Mouse (Mus musculus): ENCODE measurements around the gene Tbc1d9. TPM values are rescaled to one million over a fixed set of nuclear protein-coding genes. Genes with fewer than 3 reads are reported as not detected.

Tbc1d9 gene
- polyA plus RNA-seq, 1 experiment from 2014 or later: 34.3 TPM

DNA sequence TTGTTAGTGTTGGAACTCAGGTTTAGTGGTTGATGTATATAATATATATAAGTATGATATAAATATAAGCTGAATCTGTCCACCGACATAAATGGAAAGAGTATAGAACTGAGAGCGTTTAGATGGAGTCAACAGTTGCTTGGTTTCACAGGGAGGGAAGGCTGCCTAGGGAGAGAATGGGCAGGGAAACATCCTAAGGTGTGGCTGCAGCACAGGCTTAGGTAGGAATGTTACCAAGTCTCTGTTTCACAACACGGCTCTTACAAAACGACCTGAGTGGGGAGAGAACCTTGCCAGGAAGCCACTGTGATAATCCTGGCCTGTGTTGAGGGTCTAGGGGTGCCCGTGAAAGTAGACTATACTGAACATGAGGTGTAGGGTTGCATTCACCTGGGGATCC lies 62.2 kb downstream of the Tbc1d9 start:
- Histone ChIP-seq H3K4me3 (ENCODE audit: inconsistent target) (no peak overlapping the region), H3K79me2 (ENCODE audit: inconsistent target) (peaks cover 47% of the 10 kb centered on the region; the same call in 1 of the 2 replicates), H3K36me3 (ENCODE audit: inconsistent target) (no peaks in the 10 kb centered on the region), H3K27ac (no peak overlapping the region)
- WGBS (ENCODE audit: missing documents): 99% methylated on average over 5 of the region's 5 CpGs

DNA sequence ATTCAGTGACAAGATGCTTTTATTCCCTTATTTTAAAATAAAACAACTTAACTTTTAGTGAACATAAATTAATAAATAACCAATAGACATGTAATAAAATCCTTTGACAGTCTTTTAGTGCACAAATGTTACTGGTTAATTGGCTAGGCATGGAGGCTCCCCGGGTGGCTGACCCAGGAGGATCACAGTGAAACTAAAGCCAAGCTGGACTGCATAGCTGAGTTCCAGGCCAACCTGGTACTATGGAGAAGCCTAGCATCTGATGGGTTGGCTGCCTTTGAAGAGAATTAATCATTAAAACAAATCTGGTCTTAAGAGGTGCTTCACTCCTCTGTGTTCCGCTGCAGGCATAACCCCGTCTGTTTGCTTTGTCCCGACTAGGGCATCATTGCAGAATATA lies 67.9 kb downstream of the Tbc1d9 start:
- WGBS (ENCODE audit: missing documents): 93% methylated on average over 4 of the region's 4 CpGs
- no peak overlapping the region for H3K27ac ChIP-seq
- H3K36me3 ChIP-seq (ENCODE audit: inconsistent target): peaks cover 48% of the 10 kb centered on the region
- H3K79me2 ChIP-seq (ENCODE audit: inconsistent target): peaks cover 2% of the 10 kb centered on the region; the same call in 1 of the 2 replicates
- H3K4me3 ChIP-seq (ENCODE audit: inconsistent target): no peak overlapping the region

DNA sequence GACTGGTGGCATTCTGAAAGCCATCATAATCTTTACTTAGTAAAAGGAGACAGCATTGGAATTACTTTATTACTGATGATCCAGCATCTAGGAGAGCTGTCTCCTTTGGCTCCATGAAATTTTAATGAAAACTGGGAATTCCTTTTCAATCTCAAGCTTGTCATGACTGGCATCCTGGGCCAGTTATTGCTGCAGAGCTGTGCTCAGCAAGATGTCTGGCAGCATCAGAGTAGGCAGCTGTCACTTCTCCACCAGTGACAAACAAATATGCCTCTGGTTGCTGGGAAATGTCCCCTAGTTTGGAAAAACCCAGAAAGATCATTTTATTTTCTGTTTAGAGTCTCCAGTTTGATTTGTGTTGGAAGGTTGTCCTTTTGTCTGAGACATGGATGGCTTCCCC lies 74.2 kb downstream of the Tbc1d9 start:
- Histone ChIP-seq H3K27ac (no peak overlapping the region), H3K36me3 (ENCODE audit: inconsistent target) (peaks cover 71% of the 10 kb centered on the region), H3K4me3 (ENCODE audit: inconsistent target) (no peak overlapping the region), H3K79me2 (ENCODE audit: inconsistent target) (no peaks in the 10 kb centered on the region)

DNA sequence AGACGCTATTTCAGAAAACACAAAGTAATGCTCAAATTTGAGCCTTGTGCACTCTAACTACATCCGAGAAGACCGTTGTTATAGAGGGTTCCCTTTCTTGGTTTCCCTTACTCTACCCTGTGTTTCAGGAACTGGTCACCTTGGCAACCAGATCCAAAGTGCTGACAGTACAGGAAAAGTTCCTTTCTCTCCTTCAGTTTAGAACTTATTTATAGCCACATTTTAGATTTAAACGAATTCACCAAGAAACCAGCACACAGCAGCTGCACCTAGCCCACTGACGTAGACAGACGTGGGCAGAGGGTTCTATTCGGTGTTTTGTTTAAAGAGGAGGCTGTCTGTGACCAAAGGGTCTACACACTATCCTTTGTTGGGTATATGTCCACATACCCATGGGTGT lies 79.0 kb downstream of the Tbc1d9 start:
- peak overlapping the region; percentile 52 for H3K27ac ChIP-seq
- 7% methylated on average over 7 of the region's 7 CpGs for WGBS (ENCODE audit: missing documents)
- peaks cover 54% of the 10 kb centered on the region for H3K36me3 ChIP-seq (ENCODE audit: inconsistent target)
- H3K4me3 ChIP-seq (ENCODE audit: inconsistent target): no peak overlapping the region
- H3K79me2 ChIP-seq (ENCODE audit: inconsistent target): peaks cover 21% of the 10 kb centered on the region; the same call in 1 of the 2 replicates

DNA sequence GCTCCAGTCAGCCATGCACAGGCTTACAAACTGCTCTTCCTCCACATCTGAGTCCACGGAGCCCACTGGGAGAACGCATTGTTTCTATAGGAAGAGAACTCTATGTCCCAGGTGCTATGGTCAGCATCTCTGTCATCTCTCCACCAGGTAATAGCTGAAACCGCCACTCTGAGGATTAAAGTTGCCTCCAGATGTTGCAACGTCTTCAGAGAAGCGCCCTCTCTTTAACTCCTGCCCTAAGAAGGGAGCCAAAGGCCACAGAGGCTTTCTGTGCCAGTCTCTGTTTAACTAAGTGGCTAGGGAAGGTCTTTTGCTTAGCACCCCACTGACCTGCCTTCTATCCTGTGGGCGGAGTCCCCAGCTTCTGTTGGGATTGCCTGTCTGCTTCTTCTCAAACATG lies 85.7 kb downstream of the Tbc1d9 start:
- H3K36me3 ChIP-seq (ENCODE audit: inconsistent target): peaks cover 77% of the 10 kb centered on the region
- 84% methylated on average over 6 of the region's 6 CpGs for WGBS (ENCODE audit: missing documents)
- H3K79me2 ChIP-seq (ENCODE audit: inconsistent target): peaks cover 9% of the 10 kb centered on the region; the same call in 1 of the 2 replicates
- H3K27ac ChIP-seq: no peak overlapping the region
- no peak overlapping the region for H3K4me3 ChIP-seq (ENCODE audit: inconsistent target)

DNA sequence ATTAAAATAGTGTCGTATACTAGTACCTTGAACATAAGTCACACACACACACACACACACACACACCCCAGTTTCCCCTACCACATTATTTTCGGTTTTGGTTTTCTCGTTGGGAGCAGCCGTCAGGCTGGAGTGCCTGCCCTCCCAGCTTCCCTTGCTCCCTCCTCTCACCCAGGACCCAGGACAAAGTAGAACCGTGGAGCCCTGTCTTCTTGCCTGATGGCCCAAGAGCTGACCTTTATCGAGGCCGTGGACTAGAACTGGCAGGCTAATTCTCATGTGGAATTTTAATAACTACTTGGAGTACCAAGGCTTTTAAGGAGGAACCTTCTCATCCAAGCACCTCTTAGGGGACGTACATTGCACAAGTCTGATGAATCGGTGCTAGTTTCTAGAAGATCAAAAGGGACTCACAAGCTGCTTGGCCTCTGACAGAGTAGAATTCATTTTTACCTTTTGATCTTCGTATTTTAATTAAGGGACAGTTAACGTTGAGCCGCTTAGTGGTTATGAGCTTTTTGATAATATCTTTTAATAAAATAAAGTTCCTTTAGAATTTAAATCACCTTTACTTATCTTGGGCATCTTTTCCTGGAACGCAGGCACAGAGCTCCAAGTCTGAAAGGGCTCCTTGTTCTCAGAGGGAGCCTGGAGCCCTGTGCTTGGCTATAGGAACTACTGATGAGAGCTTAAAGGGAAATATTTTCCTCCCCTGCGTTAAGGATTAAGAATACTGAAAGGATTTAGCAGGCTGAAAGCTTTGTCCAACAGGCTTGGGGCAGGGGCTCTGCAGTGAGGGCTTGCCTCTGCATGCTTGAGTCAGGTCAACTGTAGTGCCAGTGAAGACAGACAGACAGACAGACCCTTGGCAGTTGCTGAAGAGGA lies 86.5 kb downstream of the Tbc1d9 start:
- peaks cover 1% of the 10 kb centered on the region; the same call in 1 of the 2 replicates for H3K79me2 ChIP-seq (ENCODE audit: inconsistent target)
- 67% methylated on average over 14 of the region's 14 CpGs for WGBS (ENCODE audit: missing documents)

DNA sequence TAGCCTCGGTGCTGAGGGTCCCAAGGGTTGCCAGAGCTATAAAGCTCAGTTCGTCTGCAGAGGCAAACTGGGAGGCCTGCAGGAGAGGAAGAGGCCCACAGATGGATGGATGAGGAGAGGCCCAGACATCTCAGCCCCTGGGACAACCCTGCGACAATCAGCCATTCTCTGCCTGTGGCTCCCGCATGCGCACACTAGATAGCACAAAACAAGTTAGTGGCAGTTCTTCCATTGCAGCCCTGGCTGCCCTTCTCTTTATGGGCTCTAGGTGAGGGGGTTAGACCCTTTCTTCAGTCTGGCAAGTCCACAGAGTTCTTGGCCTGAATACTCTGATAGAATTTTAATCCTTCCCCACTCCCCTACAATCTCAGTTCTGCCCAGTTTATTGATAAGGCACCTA lies 87.6 kb downstream of the Tbc1d9 start:
- H3K79me2 ChIP-seq (ENCODE audit: inconsistent target): no peaks in the 10 kb centered on the region; the same call in 1 of the 2 replicates
- H3K36me3 ChIP-seq (ENCODE audit: inconsistent target): peaks cover 87% of the 10 kb centered on the region
- WGBS (ENCODE audit: missing documents): 77% methylated on average over 4 of the region's 5 CpGs
- no peak overlapping the region for H3K27ac ChIP-seq
- no peak overlapping the region for H3K4me3 ChIP-seq (ENCODE audit: inconsistent target)

More for the DNA sequence above, 86.5 kb downstream of the Tbc1d9 start:
- no peak overlapping the region for H3K27ac ChIP-seq
- no peak overlapping the region for H3K4me3 ChIP-seq (ENCODE audit: inconsistent target)
- H3K36me3 ChIP-seq (ENCODE audit: inconsistent target): peaks cover 81% of the 10 kb centered on the region

DNA sequence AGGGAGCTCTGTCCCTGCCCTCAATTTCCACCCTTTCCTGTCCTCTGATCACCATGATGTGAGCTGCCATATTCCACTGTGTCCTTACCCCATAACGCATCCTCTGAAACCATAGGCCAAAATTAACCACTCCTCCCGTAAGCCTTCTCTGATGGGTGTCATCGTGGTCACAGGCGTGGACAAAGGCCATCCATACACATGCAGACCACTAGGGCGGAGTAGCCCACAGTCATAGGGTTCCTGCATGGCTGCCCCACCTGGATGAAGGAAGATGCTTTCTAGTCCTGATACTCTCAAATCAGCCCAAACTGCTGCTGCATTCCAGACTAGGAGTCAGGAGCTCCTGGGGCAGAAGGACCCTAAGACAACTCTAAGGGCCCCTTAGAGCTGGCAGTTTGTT lies 92.5 kb downstream of the Tbc1d9 start:
- WGBS (ENCODE audit: missing documents): 93% methylated on average over 5 of the region's 5 CpGs
- Histone ChIP-seq H3K36me3 (ENCODE audit: inconsistent target) (peaks cover 80% of the 10 kb centered on the region), H3K27ac (no peak overlapping the region), H3K4me3 (ENCODE audit: inconsistent target) (no peak overlapping the region), H3K79me2 (ENCODE audit: inconsistent target) (no peaks in the 10 kb centered on the region)

DNA sequence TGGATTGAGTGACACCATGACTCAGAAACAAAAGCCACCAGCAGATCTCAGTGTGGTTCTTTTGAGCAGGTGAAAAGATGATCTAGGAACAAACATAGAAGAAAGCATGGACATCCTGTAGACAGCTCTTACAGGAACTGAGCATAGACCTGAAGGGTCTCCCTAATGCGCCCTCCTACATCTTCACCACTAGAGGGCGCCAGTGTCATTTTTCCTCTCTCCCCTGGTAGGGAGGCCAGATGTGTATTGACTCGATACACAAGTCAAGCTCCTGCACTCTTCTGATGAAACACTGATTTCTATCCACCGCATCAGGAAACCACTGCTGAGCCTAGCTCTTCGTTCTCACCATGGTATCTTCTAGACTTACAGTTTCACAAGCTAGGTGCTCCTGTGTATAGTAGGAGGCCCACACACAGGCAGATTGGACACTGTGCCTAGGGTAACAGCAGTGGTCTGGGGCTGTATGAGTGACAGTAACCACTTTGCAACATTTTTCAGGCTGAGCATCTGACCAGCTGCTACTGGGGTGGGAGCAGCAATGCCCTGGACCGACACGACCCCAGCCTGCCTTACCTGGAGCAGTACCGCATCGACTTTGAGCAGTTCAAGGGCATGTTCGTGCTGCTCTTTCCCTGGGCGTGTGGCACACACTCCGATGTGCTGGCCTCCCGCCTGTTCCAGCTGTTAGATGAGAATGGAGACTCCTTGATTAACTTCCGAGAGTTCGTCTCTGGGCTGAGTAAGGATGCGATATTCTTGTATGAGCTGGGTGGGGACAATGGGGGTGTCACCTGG lies 95.5 kb downstream of the Tbc1d9 start:
- H3K4me3 ChIP-seq (ENCODE audit: inconsistent target): no peak overlapping the region
- H3K79me2 ChIP-seq (ENCODE audit: inconsistent target): no peaks in the 10 kb centered on the region
- H3K36me3 ChIP-seq (ENCODE audit: inconsistent target): peaks cover 77% of the 10 kb centered on the region
- no peak overlapping the region for H3K27ac ChIP-seq
- WGBS (ENCODE audit: missing documents): 72% methylated on average over 16 of the region's 16 CpGs

DNA sequence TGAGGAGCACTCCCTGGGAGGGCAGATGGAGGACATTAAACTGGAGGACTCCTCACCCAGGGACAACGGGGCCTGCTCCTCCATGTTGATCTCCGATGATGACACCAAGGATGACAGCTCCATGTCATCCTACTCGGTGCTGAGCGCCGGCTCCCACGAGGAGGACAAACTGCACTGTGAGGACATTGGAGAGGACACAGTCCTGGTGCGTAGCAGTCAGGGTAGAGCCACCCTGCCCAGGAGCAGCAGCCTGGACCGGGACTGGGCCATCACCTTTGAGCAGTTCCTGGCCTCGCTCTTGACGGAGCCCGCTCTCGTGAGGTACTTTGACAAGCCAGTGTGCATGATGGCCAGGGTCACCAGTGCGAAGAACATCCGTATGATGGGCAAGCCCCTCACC lies 106.0 kb downstream of the Tbc1d9 start:
- no peak overlapping the region for H3K27ac ChIP-seq
- H3K4me3 ChIP-seq (ENCODE audit: inconsistent target): no peak overlapping the region
- H3K79me2 ChIP-seq (ENCODE audit: inconsistent target): no peaks in the 10 kb centered on the region
- peaks cover 64% of the 10 kb centered on the region for H3K36me3 ChIP-seq (ENCODE audit: inconsistent target)
- WGBS (ENCODE audit: missing documents): 97% methylated on average over 14 of the region's 14 CpGs

DNA sequence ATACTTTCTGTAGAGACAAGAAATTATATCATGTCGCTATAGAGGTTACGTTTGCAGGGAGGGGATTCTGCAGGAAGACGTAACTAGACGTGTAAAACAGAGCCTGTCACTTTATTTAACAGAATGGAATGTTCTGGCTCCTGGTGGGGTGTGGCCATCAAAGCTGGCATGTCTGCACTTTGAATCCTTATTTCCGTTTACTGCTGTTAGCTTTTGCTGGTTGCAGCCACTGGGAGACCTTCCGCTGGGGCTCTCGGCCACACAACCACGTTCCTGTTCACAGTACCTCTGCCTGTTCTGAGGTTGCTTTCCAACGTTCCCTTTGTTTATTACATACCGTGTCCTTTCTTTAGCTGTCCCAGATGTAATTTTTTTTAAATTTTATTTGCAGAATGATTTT lies 107.3 kb downstream of the Tbc1d9 start:
- 92% methylated on average over 9 of the region's 10 CpGs for WGBS (ENCODE audit: missing documents)
- no peaks in the 10 kb centered on the region for H3K79me2 ChIP-seq (ENCODE audit: inconsistent target)
- H3K4me3 ChIP-seq (ENCODE audit: inconsistent target): no peak overlapping the region
- peaks cover 51% of the 10 kb centered on the region for H3K36me3 ChIP-seq (ENCODE audit: inconsistent target)
- H3K27ac ChIP-seq: no peak overlapping the region

DNA sequence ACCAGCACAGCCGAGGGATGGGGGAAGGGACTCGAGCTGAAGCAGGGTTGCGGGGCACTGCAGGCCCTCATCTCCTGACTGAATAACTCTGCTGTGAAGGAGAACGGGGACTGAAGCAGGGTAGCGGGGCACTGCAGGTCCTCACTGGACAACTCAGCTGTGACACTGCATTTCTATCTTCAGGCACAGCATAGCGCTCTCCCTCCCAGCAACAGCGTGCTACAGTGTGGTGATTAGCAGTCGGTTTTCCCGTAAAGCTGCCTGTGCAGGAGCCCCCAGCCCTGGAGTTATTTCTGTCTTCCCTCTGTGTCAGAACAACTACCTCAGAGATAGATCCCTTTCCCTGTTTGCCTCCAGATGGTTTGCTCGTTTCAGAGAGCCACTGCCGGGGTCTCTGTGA lies 109.3 kb downstream of the Tbc1d9 start:
- Histone ChIP-seq H3K27ac (no peak overlapping the region), H3K79me2 (ENCODE audit: inconsistent target) (no peaks in the 10 kb centered on the region), H3K36me3 (ENCODE audit: inconsistent target) (peaks cover 31% of the 10 kb centered on the region), H3K4me3 (ENCODE audit: inconsistent target) (no peak overlapping the region)
- WGBS (ENCODE audit: missing documents): 61% methylated on average over 11 of the region's 11 CpGs

DNA sequence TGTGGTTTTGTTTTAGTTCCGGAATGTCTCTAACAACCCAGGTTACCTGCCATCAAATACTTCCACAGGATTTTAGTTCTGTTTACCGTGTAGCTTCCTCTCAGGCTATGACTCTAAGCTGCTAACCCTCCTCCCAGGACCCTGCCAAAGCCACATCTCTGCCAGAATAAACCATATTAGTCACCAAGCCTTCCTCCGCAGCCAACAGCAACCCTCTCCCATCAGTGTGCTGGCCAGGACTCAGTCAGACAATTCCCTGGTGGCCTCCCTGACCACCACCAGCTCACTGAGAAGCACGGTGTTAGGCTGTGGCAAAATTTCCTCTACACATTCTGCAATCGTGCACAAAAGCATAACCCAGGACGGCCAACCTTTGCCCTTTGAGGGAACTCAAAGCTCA lies 113.3 kb downstream of the Tbc1d9 start:
- WGBS (ENCODE audit: missing documents): 97% methylated on average over 6 of the region's 6 CpGs
- Histone ChIP-seq H3K36me3 (ENCODE audit: inconsistent target) (no peaks in the 10 kb centered on the region; the same call in 1 of the 2 replicates), H3K27ac (no peak overlapping the region), H3K4me3 (ENCODE audit: inconsistent target) (no peak overlapping the region), H3K79me2 (ENCODE audit: inconsistent target) (no peaks in the 10 kb centered on the region)

DNA sequence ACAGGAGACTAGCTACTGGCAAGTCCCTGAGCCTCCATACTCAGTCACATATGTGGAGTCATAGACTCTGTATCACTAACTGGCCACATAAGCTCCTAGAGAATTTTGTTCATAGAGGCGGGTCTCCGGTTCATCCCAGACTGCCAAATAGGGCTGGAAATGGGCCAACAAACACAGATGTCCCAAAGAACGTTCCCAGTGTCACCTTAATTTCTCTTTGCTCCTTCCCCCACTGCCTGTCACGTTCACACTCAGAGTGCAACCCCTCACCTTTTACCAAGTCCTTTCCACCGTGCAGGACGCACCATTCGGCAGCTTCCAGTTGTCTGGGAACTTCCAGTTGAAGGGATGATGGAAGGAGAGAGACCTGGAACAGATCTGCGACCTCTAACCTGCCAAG lies 120.2 kb downstream of the Tbc1d9 start:
- Histone ChIP-seq H3K36me3 (ENCODE audit: inconsistent target) (no peaks in the 10 kb centered on the region), H3K27ac (no peak overlapping the region), H3K4me3 (ENCODE audit: inconsistent target) (no peak overlapping the region), H3K79me2 (ENCODE audit: inconsistent target) (no peaks in the 10 kb centered on the region)
- WGBS (ENCODE audit: missing documents): 89% methylated on average over 8 of the region's 8 CpGs

DNA sequence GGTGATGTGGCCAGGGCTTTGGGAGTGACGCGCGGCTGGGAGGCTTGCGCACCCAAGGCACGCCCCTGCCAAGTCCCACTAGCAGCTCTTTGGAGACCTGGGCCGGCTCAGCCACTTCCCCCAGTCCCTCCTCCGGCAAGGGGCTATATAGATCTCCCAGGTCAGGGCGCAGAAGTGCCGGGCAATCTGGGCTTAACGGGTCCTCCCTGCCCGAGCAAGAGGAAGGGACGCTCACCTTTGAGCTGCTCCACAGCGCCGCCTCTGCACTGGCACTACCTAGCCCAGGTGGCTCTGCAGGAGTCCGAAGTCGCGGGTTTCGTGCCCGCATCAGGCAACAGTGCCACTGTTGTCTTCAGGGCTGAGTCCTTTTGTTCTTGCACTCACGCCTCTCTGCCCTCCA lies 125.0 kb downstream of the Tbc1d9 start, which contains the start of gene Ucp1:
Ucp1 (plus strand) TSS at position 177 of the 400 bp plus-strand sequence.
- Histone ChIP-seq H3K27ac (no peak within 1 kb of the TSS), H3K4me3 (ENCODE audit: inconsistent target) (no peak within 1 kb of the TSS), H3K79me2 (ENCODE audit: inconsistent target) (no peaks in the 10 kb centered on the region), H3K36me3 (ENCODE audit: inconsistent target) (no peaks in the 10 kb centered on the region)
- 6% methylated on average over 20 of the region's 20 CpGs for WGBS (ENCODE audit: missing documents)

All from macrophage (primary cell).